Mouse (Mus musculus) kidney, postnatal 0 days (tissue): ENCODE measurements around the gene Fgb. TPM values are rescaled to one million over a fixed set of nuclear protein-coding genes. Genes with fewer than 3 reads are reported as not detected.

Experiments
- ATAC-seq: fragments of 200-750 bp; cut with Nextera tagmentation; replicated peaks from 2 replicates; pipeline ENCODE4 v1.8.0; 2017; ENCODE audit warnings: low read depth, moderate number of reproducible peaks, moderate TSS enrichment, moderate library complexity; ENCODE audit not compliant: low FRiP score
- DNase-seq: peaks from one replicate; pipeline ENCODE4 v3.0.0-alpha.2; 2016; ENCODE audit warnings: low spot score
- H3K27ac ChIP-seq: fragments of 300-500 bp; sonication (generic); 2 replicates; pipeline ENCODE4 v1.5.1; 2014; ENCODE audit warnings: mild to moderate bottlenecking
- H3K27me3 ChIP-seq: fragments of 300-500 bp; sonication (generic); 2 replicates; pipeline ENCODE4 v1.6.1; 2014; ENCODE audit warnings: low read length, mixed read lengths; ENCODE audit not compliant: insufficient read depth
- H3K36me3 ChIP-seq: fragments of 300-500 bp; sonication (generic); 2 replicates; pipeline ENCODE4 v1.6.1; 2014; ENCODE audit warnings: low read length, mixed read lengths; ENCODE audit not compliant: insufficient read depth
- H3K4me1 ChIP-seq: fragments of 300-500 bp; sonication (generic); replicated peaks from 2 replicates; pipeline ENCODE4 v1.6.1; 2014; ENCODE audit warnings: antibody characterized with exemption, low read length, mixed read lengths; ENCODE audit not compliant: insufficient read depth
- H3K4me2 ChIP-seq: fragments of 300-500 bp; sonication (generic); 2 replicates; pipeline ENCODE4 v1.6.1; 2014; ENCODE audit warnings: mild to moderate bottlenecking, low read length, moderate library complexity, mixed read lengths
- H3K4me3 ChIP-seq: fragments of 300-500 bp; sonication (generic); replicated peaks from 2 replicates; pipeline ENCODE4 v1.5.1; 2014; ENCODE audit warnings: low read depth, low read length
- H3K9ac ChIP-seq: fragments of 300-500 bp; sonication (generic); 2 replicates; pipeline ENCODE4 v1.6.1; 2014; ENCODE audit warnings: low read depth, low read length
- H3K9me3 ChIP-seq: fragments of 300-500 bp; sonication (generic); replicated peaks from 2 replicates; pipeline ENCODE4 v1.6.1; 2016; ENCODE audit warnings: low read length, inconsistent platforms, mixed read lengths
- CTCF ChIP-seq: IDR thresholded peaks from 2 replicates; pipeline ENCODE4 v1.5.1; 2016; ENCODE audit warnings: antibody characterized with exemption, low read depth, mild to moderate bottlenecking, moderate library complexity
- WGBS: fragments of 180-500 bp; shearing (Covaris S2); extraction: QIAGEN DNeasy Blood & Tissue Kit; methylation state at CpG from one replicate; pipeline ENCODE4 v1.1.7; 2014; 5-methylcytosine and 5-hydroxymethylcytosine counted together
- polyA plus RNA-seq: library from polyadenylated mRNA; unstranded; fragments of >200 nt; fragmentation: Nextera tagmentation; extraction: Ambion mirVana; gene quantifications from 2 replicates; pipeline ENCODE4 v1.2.1, GENCODE M21; 2015

The Fgb gene
- polyA plus RNA-seq, 1 experiment from 2014 or later, result 2.4 TPM

GRCm38 (mm10) chr3:83053126-83053525, 3.5 kb upstream of the Fgb start:
- Histone ChIP-seq H3K9ac (no peak overlapping the region), H3K36me3 (no peaks in the 10 kb centered on the region), H3K27me3 (no peaks in the 10 kb centered on the region), H3K9me3 (no peaks in the 10 kb centered on the region), H3K4me1 (peaks cover 5% of the 10 kb centered on the region; the same call in 1 of the 2 replicates), H3K4me3 (no peak overlapping the region), H3K4me2 (no peak overlapping the region), H3K27ac (no peak overlapping the region)
- ATAC-seq, result no peak
- no peak for DNase-seq
- 90% methylated on average over 7 of the region's 7 CpGs for WGBS
- TF ChIP-seq CTCF, result no peak

DNA sequence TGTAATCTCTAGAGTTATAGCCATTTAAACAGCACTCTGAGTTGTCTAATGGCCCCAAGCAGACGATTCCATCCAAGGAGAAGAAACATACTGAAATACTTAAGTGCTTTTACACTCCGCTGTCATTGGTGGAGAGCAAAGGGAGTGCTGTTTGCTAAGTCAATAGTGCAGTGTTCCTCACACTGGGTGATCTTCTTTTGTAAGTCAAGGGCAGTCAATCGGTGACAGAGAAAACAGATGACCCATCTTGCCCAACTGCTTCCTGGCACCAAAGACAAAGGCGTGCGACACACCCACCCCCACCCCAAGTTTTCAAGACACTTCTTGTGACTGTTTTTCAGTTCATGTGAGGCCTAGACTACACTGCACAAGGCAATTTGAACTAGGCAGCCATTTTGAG, 2.4 kb upstream of the Fgb start:
- H3K4me3 ChIP-seq, result no peak overlapping the region

GRCm38 (mm10) chr3:83050661-83051060, 998 bp upstream of the Fgb start:
- Histone ChIP-seq H3K4me3 (no peak overlapping the region), H3K27me3 (no peaks in the 10 kb centered on the region), H3K4me2 (no peak overlapping the region), H3K36me3 (no peaks in the 10 kb centered on the region), H3K9me3 (no peaks in the 10 kb centered on the region), H3K27ac (no peak overlapping the region), H3K9ac (no peak overlapping the region), H3K4me1 (no peaks in the 10 kb centered on the region)
- DNase-seq, result peak; percentile 35
- 69% methylated on average over 5 of the region's 5 CpGs for WGBS
- TF ChIP-seq CTCF, result no peak
- ATAC-seq, result no peak

More for the DNA sequence above, 2.4 kb upstream of the Fgb start:
- H3K4me2 ChIP-seq, result no peak overlapping the region
- H3K9me3 ChIP-seq, result no peaks in the 10 kb centered on the region
- ATAC-seq (no peak), DNase-seq (no peak)
- H3K9ac ChIP-seq, result no peak overlapping the region
- TF ChIP-seq CTCF, result no peak
- no peak overlapping the region for H3K27ac ChIP-seq
- peaks cover 5% of the 10 kb centered on the region; the same call in 1 of the 2 replicates for H3K4me1 ChIP-seq
- no peaks in the 10 kb centered on the region for H3K27me3 ChIP-seq
- 81% methylated on average over 5 of the region's 5 CpGs for WGBS
- H3K36me3 ChIP-seq, result no peaks in the 10 kb centered on the region

DNA sequence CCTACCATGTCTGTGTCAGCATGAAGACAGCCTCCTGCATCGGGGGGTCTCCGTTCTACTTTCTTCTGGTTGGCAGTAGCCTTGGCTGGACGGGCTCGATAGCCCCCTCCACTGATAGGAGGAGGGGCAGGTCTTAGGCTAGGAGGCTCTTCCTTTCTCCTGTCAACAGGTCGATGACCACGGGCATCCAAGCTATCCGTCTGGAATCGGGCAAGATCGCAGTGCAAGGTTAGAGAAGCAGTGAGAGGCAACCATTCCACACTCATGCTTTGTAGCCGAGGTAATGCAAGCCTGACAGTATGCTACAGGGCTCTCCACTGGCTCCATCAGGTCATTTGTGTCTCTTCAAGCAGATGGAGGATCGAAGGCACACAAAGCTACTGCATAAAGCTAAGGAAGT, 3.0 kb downstream of the Fgb start:
- Histone ChIP-seq H3K27me3 (no peaks in the 10 kb centered on the region), H3K36me3 (no peaks in the 10 kb centered on the region), H3K4me1 (no peaks in the 10 kb centered on the region), H3K4me3 (no peak overlapping the region), H3K4me2 (no peak overlapping the region), H3K27ac (no peak overlapping the region), H3K9ac (no peak overlapping the region), H3K9me3 (no peaks in the 10 kb centered on the region)
- no peak for TF ChIP-seq CTCF
- DNase-seq, result no peak
- no peak for ATAC-seq
- 83% methylated on average over 11 of the region's 11 CpGs for WGBS

- Histone ChIP-seq H3K27ac (no peak overlapping the region), H3K4me3 (no peak overlapping the region), H3K9me3 (no peaks in the 10 kb centered on the region), H3K4me1 (no peaks in the 10 kb centered on the region), H3K4me2 (no peak overlapping the region), H3K27me3 (no peaks in the 10 kb centered on the region), H3K36me3 (no peaks in the 10 kb centered on the region), H3K9ac (no peak overlapping the region)
- DNase-seq, result no peak
- no peak for ATAC-seq
- TF ChIP-seq CTCF, result no peak
- 92% methylated on average over 5 of the region's 5 CpGs for WGBS
Measured at GRCm38 (mm10) chr3:83042451-83042850, 7.2 kb downstream of the Fgb start.

DNA sequence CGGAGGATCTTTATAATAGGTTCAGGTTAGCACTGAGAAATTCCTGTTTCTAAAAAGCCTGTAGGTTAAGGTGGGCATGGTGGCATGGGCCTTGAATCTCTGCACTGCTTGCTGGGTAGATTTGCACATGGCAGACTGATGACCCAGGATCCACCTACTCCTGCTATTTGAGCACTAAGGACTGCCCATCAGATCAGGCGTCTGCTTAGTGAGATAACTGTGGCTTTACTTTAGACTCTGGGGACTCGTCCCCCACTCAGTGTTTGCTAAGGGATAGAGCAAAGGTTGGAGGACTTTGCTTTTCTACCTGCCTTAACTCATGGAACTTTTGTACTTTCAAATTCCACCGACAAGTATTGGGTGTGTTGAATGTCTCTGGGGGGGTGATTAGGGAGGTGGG, 10.0 kb downstream of the Fgb start:
- ATAC-seq (no peak), DNase-seq (no peak)
- TF ChIP-seq CTCF, result no peak
- Histone ChIP-seq H3K27ac (no peak overlapping the region), H3K4me2 (no peak overlapping the region), H3K27me3 (no peaks in the 10 kb centered on the region), H3K9me3 (no peaks in the 10 kb centered on the region), H3K4me3 (no peak overlapping the region), H3K36me3 (no peaks in the 10 kb centered on the region), H3K9ac (no peak overlapping the region), H3K4me1 (no peaks in the 10 kb centered on the region)
- WGBS, result 63% methylated on average over 4 of the region's 4 CpGs

- no peak overlapping the region for H3K4me2 ChIP-seq
- H3K4me1 ChIP-seq, result no peaks in the 10 kb centered on the region
- no peaks in the 10 kb centered on the region for H3K27me3 ChIP-seq
- 67% methylated on average over 2 of the region's 2 CpGs for WGBS
- DNase-seq, result no peak
- H3K9ac ChIP-seq, result no peak overlapping the region
- no peaks in the 10 kb centered on the region for H3K9me3 ChIP-seq
- TF ChIP-seq CTCF, result no peak
- no peaks in the 10 kb centered on the region for H3K36me3 ChIP-seq
- no peak overlapping the region for H3K27ac ChIP-seq
- H3K4me3 ChIP-seq, result no peak overlapping the region
- ATAC-seq, result no peak
Measured at GRCm38 (mm10) chr3:83038865-83039264, 10.8 kb downstream of the Fgb start.
